Mouse (Mus musculus) cerebral cortex, adult 2 months (tissue): ENCODE results near the gene Cntnap2.

Experiments
- WGBS: fragments of 180-500 bp; shearing (Covaris S2); methylation state at CpG from one replicate; pipeline ENCODE4 v1.1.7; 2018; 5-methylcytosine and 5-hydroxymethylcytosine counted together

The Cntnap2 gene

GRCm38 (mm10) chr6:47292437-47292836 is 2233.3 kb downstream of the Cntnap2 start:
- 76% methylated on average over 3 of the region's 3 CpGs for WGBS

GRCm38 (mm10) chr6:47294433-47294832 is 2235.3 kb downstream of the Cntnap2 start:
- WGBS = 44% methylated on average over 1 of the region's 1 CpGs

- WGBS = 53% methylated on average over 11 of the region's 11 CpGs
Measured at GRCm38 (mm10) chr6:47304848-47305490, 2245.8 kb downstream of the Cntnap2 start.

- 78% methylated on average over 8 of the region's 8 CpGs for WGBS
Measured at GRCm38 (mm10) chr6:47306065-47306798, 2247.1 kb downstream of the Cntnap2 start.

- 68% methylated on average over 12 of the region's 12 CpGs for WGBS
Measured at GRCm38 (mm10) chr6:47306954-47307353, 2247.8 kb downstream of the Cntnap2 start.

GRCm38 (mm10) chr6:47314507-47315334 is 2255.6 kb downstream of the Cntnap2 start:
- WGBS = 52% methylated on average over 15 of the region's 15 CpGs

- 85% methylated on average over 2 of the region's 2 CpGs for WGBS
Measured at GRCm38 (mm10) chr6:47315454-47315853, 2256.3 kb downstream of the Cntnap2 start.

GRCm38 (mm10) chr6:47318705-47319104 is 2259.5 kb downstream of the Cntnap2 start:
- WGBS = 8% methylated on average over 6 of the region's 6 CpGs

- WGBS = 38% methylated on average over 5 of the region's 5 CpGs
Measured at GRCm38 (mm10) chr6:47319309-47319983, 2260.3 kb downstream of the Cntnap2 start.

- 71% methylated on average over 5 of the region's 5 CpGs for WGBS
Measured at GRCm38 (mm10) chr6:47323169-47323835, 2264.1 kb downstream of the Cntnap2 start.

- WGBS = 58% methylated on average over 5 of the region's 5 CpGs
Measured at GRCm38 (mm10) chr6:47323886-47324285, 2264.7 kb downstream of the Cntnap2 start.

GRCm38 (mm10) chr6:47328281-47328680 is 2269.1 kb downstream of the Cntnap2 start:
- WGBS = 71% methylated on average over 3 of the region's 3 CpGs

GRCm38 (mm10) chr6:47329212-47329611 is 2270.1 kb downstream of the Cntnap2 start:
- WGBS = 54% methylated on average over 4 of the region's 4 CpGs

GRCm38 (mm10) chr6:47333016-47333415 is 2273.9 kb downstream of the Cntnap2 start:
- WGBS = 34% methylated on average over 4 of the region's 4 CpGs

- 95% methylated on average over 2 of the region's 2 CpGs for WGBS
Measured at GRCm38 (mm10) chr6:47334377-47334776, 2275.2 kb downstream of the Cntnap2 start.

GRCm38 (mm10) chr6:47337300-47337699 is 2278.1 kb downstream of the Cntnap2 start:
- 91% methylated on average over 4 of the region's 4 CpGs for WGBS

- 81% methylated on average over 6 of the region's 6 CpGs for WGBS
Measured at GRCm38 (mm10) chr6:47338113-47338512, 2279.0 kb downstream of the Cntnap2 start.

GRCm38 (mm10) chr6:47340813-47341502 is 2281.8 kb downstream of the Cntnap2 start:
- WGBS = 85% methylated on average over 4 of the region's 4 CpGs

- WGBS = 77% methylated on average over 6 of the region's 6 CpGs
Measured at GRCm38 (mm10) chr6:47341503-47341884, 2282.3 kb downstream of the Cntnap2 start.

- WGBS = 84% methylated on average over 1 of the region's 1 CpGs
Measured at GRCm38 (mm10) chr6:47343245-47343644, 2284.1 kb downstream of the Cntnap2 start.

- 57% methylated on average over 3 of the region's 3 CpGs for WGBS
Measured at GRCm38 (mm10) chr6:47344696-47345095, 2285.5 kb downstream of the Cntnap2 start.
